Mouse (Mus musculus): ENCODE data around the gene Gm21170.
"Not testable (repeated sequence)": the region's sequence is repeated elsewhere in the genome, so short reads cannot be mapped to it uniquely, and the experiment has no call there.

Gm21170 gene

DNA sequence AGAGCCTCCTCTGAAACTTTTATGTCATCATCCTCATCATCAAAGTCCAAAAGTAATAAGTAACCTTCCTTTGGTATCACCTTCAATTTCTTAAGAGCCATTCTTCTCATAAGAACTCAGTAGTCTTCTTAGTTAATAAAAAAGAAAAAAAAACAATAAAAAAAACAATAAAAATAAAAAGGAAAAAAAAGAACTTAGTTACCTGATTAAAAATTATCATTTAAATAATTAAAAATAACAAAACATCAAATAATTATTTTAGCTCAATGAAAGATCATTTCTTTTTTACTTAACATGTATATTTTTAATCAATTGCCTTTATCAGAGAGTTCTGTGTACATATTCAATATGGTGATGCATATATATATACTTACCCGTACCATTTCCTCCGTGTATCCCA, at the start of gene Gm21170:
TSS of gene Gm21170 (minus strand) at position 101 of the 400 bp plus-strand sequence.
- DNase-seq = not testable (repeated sequence)

Data from spleen, adult 18-20 months (tissue).